Mouse (Mus musculus) bone marrow, adult 2 months (tissue): Measurements from ENCODE around the gene Creb5.

Source experiments
- CTCF ChIP-seq: fragments of 200-500 bp; IDR thresholded peaks from 2 replicates; pipeline ENCODE4 v1.5.1; 2011; ENCODE audit warnings: low read length, control low read depth; ENCODE audit not compliant: control insufficient read depth, insufficient read depth
- POLR2A ChIP-seq: fragments of 200-500 bp; IDR thresholded peaks from 2 replicates; pipeline ENCODE4 v1.6.1; 2011; ENCODE audit warnings: low read depth, mild to moderate bottlenecking, control low read depth, low read length, borderline replicate concordance; ENCODE audit not compliant: control insufficient read depth

DNA sequence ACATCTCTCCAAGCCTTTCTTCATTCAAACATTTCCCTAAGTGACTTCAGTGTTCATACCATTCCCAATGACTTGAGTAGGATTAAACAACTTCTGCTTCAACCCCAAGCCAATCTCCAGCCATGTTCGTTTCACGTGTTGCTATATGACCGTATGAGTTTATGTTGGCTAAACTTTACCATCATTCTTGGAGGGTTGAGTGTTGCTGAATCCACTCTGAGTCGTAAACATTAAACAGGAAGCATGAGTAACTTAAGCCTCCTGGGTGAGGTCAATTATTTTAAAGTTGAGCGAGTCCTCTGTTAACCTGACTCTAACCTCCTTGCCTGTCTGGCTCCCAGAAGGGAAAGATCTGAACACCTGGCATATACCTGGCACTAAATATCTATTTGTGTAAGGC, 334.2 kb downstream of the Creb5 start:
- TF ChIP-seq CTCF (no peak), POLR2A (no peak)
